Mouse (Mus musculus): ENCODE data around the gene Carnmt1. TPM values are rescaled to one million over a fixed set of nuclear protein-coding genes. Genes with fewer than 3 reads are reported as not detected.

The Carnmt1 gene
- polyA plus RNA-seq, 1 experiment from 2014 or later = 21.8 TPM

- Histone ChIP-seq H3K4me3 (ENCODE audit: inconsistent target) (no peak overlapping the region), H3K36me3 (ENCODE audit: inconsistent target) (no peaks in the 10 kb centered on the region), H3K27ac (no peak overlapping the region), H3K79me2 (ENCODE audit: inconsistent target) (no peaks in the 10 kb centered on the region)
- 47% methylated on average over 2 of the region's 2 CpGs for WGBS (ENCODE audit: missing documents)
Measured at GRCm38 (mm10) chr19:18663904-18664303, 6.7 kb upstream of the Carnmt1 start.

GRCm38 (mm10) chr19:18666966-18667365 is 3.6 kb upstream of the Carnmt1 start:
- 96% methylated on average over 7 of the region's 7 CpGs for WGBS (ENCODE audit: missing documents)
- Histone ChIP-seq H3K4me3 (ENCODE audit: inconsistent target) (no peak overlapping the region), H3K27ac (no peak overlapping the region), H3K36me3 (ENCODE audit: inconsistent target) (no peaks in the 10 kb centered on the region), H3K79me2 (ENCODE audit: inconsistent target) (peaks cover 7% of the 10 kb centered on the region)

- H3K4me3 ChIP-seq (ENCODE audit: inconsistent target) = no peak overlapping the region
- no peaks in the 10 kb centered on the region for H3K36me3 ChIP-seq (ENCODE audit: inconsistent target)
- H3K79me2 ChIP-seq (ENCODE audit: inconsistent target) = peaks cover 33% of the 10 kb centered on the region
- whole genome bisulfite sequencing (ENCODE audit: missing documents) = 95% methylated on average over 7 of the region's 7 CpGs
- H3K27ac ChIP-seq = no peak overlapping the region
Measured at GRCm38 (mm10) chr19:18669551-18669950, 1.0 kb upstream of the Carnmt1 start.

GRCm38 (mm10) chr19:18671056-18671741 is 635 bp downstream of the Carnmt1 start:
- WGBS (ENCODE audit: missing documents) = under 1% methylated on average over 36 of the region's 64 CpGs
- H3K27ac ChIP-seq = peak overlapping the region; percentile 44
- H3K4me3 ChIP-seq (ENCODE audit: inconsistent target) = peak overlapping the region; percentile 81
- no peaks in the 10 kb centered on the region for H3K36me3 ChIP-seq (ENCODE audit: inconsistent target)
- H3K79me2 ChIP-seq (ENCODE audit: inconsistent target) = peaks cover 49% of the 10 kb centered on the region

- Histone ChIP-seq H3K36me3 (ENCODE audit: inconsistent target) (no peaks in the 10 kb centered on the region), H3K4me3 (ENCODE audit: inconsistent target) (no peak overlapping the region), H3K27ac (no peak overlapping the region), H3K79me2 (ENCODE audit: inconsistent target) (peaks cover 62% of the 10 kb centered on the region)
- WGBS (ENCODE audit: missing documents) = 67% methylated on average over 3 of the region's 3 CpGs
Measured at GRCm38 (mm10) chr19:18672498-18672897, 1.9 kb downstream of the Carnmt1 start.

GRCm38 (mm10) chr19:18673116-18673515 is 2.6 kb downstream of the Carnmt1 start:
- no peaks in the 10 kb centered on the region for H3K36me3 ChIP-seq (ENCODE audit: inconsistent target)
- H3K79me2 ChIP-seq (ENCODE audit: inconsistent target) = peaks cover 68% of the 10 kb centered on the region
- H3K27ac ChIP-seq = no peak overlapping the region
- 87% methylated on average over 4 of the region's 4 CpGs for WGBS (ENCODE audit: missing documents)
- H3K4me3 ChIP-seq (ENCODE audit: inconsistent target) = no peak overlapping the region

- H3K27ac ChIP-seq = no peak overlapping the region
- 92% methylated on average over 4 of the region's 4 CpGs for WGBS (ENCODE audit: missing documents)
- H3K79me2 ChIP-seq (ENCODE audit: inconsistent target) = peaks cover 9% of the 10 kb centered on the region
- H3K36me3 ChIP-seq (ENCODE audit: inconsistent target) = 0 out of 2 replicates have a peak, but pooled peaks cover 9% of the 10 kb centered on the region
- no peak overlapping the region for H3K4me3 ChIP-seq (ENCODE audit: inconsistent target)
Measured at GRCm38 (mm10) chr19:18682142-18682541, 11.6 kb downstream of the Carnmt1 start.

- WGBS (ENCODE audit: missing documents) = 73% methylated on average over 3 of the region's 3 CpGs
- Histone ChIP-seq H3K79me2 (ENCODE audit: inconsistent target) (no peaks in the 10 kb centered on the region), H3K4me3 (ENCODE audit: inconsistent target) (no peak overlapping the region), H3K27ac (no peak overlapping the region), H3K36me3 (ENCODE audit: inconsistent target) (no peaks in the 10 kb centered on the region)
Measured at GRCm38 (mm10) chr19:18687556-18687955, 17.0 kb downstream of the Carnmt1 start.

- H3K4me3 ChIP-seq (ENCODE audit: inconsistent target) = no peak overlapping the region
- H3K27ac ChIP-seq = no peak overlapping the region
Measured at GRCm38 (mm10) chr19:18692176-18692575, 21.6 kb downstream of the Carnmt1 start.

GRCm38 (mm10) chr19:18692768-18693167 is 22.2 kb downstream of the Carnmt1 start:
- H3K27ac ChIP-seq = no peak overlapping the region
- 93% methylated on average over 2 of the region's 2 CpGs for WGBS (ENCODE audit: missing documents)
- H3K79me2 ChIP-seq (ENCODE audit: inconsistent target) = no peaks in the 10 kb centered on the region
- no peaks in the 10 kb centered on the region for H3K36me3 ChIP-seq (ENCODE audit: inconsistent target)
- H3K4me3 ChIP-seq (ENCODE audit: inconsistent target) = no peak overlapping the region

More at GRCm38 (mm10) chr19:18692176-18692575, 21.6 kb downstream of the Carnmt1 start:
- 57% methylated on average over 3 of the region's 3 CpGs for WGBS (ENCODE audit: missing documents)
- no peaks in the 10 kb centered on the region for H3K79me2 ChIP-seq (ENCODE audit: inconsistent target)
- no peaks in the 10 kb centered on the region for H3K36me3 ChIP-seq (ENCODE audit: inconsistent target)

GRCm38 (mm10) chr19:18695116-18695515 is 24.6 kb downstream of the Carnmt1 start:
- H3K79me2 ChIP-seq (ENCODE audit: inconsistent target) = no peaks in the 10 kb centered on the region
- no peaks in the 10 kb centered on the region for H3K36me3 ChIP-seq (ENCODE audit: inconsistent target)
- 93% methylated on average over 3 of the region's 3 CpGs for WGBS (ENCODE audit: missing documents)
- H3K4me3 ChIP-seq (ENCODE audit: inconsistent target) = no peak overlapping the region
- no peak overlapping the region for H3K27ac ChIP-seq

- 100% methylated on average over 1 of the region's 1 CpGs for WGBS (ENCODE audit: missing documents)
- Histone ChIP-seq H3K27ac (no peak overlapping the region), H3K79me2 (ENCODE audit: inconsistent target) (no peaks in the 10 kb centered on the region), H3K4me3 (ENCODE audit: inconsistent target) (no peak overlapping the region), H3K36me3 (ENCODE audit: inconsistent target) (no peaks in the 10 kb centered on the region)
Measured at GRCm38 (mm10) chr19:18695552-18695951, 25.0 kb downstream of the Carnmt1 start.

GRCm38 (mm10) chr19:18708101-18708500 is 37.5 kb downstream of the Carnmt1 start:
- no peak overlapping the region for H3K4me3 ChIP-seq (ENCODE audit: inconsistent target)
- H3K36me3 ChIP-seq (ENCODE audit: inconsistent target) = no peaks in the 10 kb centered on the region
- no peak overlapping the region for H3K27ac ChIP-seq
- no peaks in the 10 kb centered on the region for H3K79me2 ChIP-seq (ENCODE audit: inconsistent target)

- Histone ChIP-seq H3K79me2 (ENCODE audit: inconsistent target) (peaks cover 25% of the 10 kb centered on the region), H3K36me3 (ENCODE audit: inconsistent target) (no peaks in the 10 kb centered on the region), H3K4me3 (ENCODE audit: inconsistent target) (no peak overlapping the region), H3K27ac (no peak overlapping the region)
- WGBS (ENCODE audit: missing documents) = 100% methylated on average over 4 of the region's 6 CpGs
Measured at GRCm38 (mm10) chr19:18710903-18711302, 40.3 kb downstream of the Carnmt1 start.

- Histone ChIP-seq H3K27ac (no peak overlapping the region), H3K36me3 (ENCODE audit: inconsistent target) (no peaks in the 10 kb centered on the region), H3K4me3 (ENCODE audit: inconsistent target) (no peak overlapping the region), H3K79me2 (ENCODE audit: inconsistent target) (peaks cover 30% of the 10 kb centered on the region)
- WGBS (ENCODE audit: missing documents) = 96% methylated on average over 9 of the region's 9 CpGs
Measured at GRCm38 (mm10) chr19:18711589-18711988, 41.0 kb downstream of the Carnmt1 start.
